Mouse (Mus musculus): Measurements from ENCODE around the gene Batf.

Batf gene

GRCm38 (mm10) chr12:85728181-85728580 is 41.7 kb downstream of the Batf start:
- no peak for DNase-seq (ENCODE audit: low spot score)

- DNase-seq (ENCODE audit: low spot score), result peak; percentile 55
These were observed 42.8 kb downstream of the Batf start for GRCm38 (mm10) chr12:85729022-85729944.

- no peak for DNase-seq (ENCODE audit: low spot score)
These were observed 43.4 kb downstream of the Batf start for GRCm38 (mm10) chr12:85729945-85730290.

GRCm38 (mm10) chr12:85736203-85736602 is 49.7 kb downstream of the Batf start:
- DNase-seq (ENCODE audit: low spot score), result no peak

DNA sequence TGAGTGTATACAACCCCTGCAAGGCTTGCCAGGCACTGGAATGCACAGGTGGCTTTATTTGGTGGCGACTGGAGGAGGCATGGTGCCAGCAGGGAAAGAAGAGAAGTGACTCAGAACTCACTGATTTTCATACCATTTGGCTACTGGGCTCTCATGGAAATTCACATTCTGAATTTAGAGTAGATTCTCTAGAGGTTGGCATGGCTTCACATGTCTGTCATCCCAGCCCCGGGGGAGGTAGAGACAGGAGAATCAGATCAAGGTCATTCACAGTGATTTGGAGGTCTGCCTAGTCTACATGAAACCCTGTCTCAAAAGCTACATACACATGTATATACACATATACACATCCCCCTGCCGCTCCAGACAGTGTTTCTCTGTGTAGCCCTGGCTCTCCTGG is 50.5 kb downstream of the Batf start:
- no peak for DNase-seq (ENCODE audit: low spot score)

DNA sequence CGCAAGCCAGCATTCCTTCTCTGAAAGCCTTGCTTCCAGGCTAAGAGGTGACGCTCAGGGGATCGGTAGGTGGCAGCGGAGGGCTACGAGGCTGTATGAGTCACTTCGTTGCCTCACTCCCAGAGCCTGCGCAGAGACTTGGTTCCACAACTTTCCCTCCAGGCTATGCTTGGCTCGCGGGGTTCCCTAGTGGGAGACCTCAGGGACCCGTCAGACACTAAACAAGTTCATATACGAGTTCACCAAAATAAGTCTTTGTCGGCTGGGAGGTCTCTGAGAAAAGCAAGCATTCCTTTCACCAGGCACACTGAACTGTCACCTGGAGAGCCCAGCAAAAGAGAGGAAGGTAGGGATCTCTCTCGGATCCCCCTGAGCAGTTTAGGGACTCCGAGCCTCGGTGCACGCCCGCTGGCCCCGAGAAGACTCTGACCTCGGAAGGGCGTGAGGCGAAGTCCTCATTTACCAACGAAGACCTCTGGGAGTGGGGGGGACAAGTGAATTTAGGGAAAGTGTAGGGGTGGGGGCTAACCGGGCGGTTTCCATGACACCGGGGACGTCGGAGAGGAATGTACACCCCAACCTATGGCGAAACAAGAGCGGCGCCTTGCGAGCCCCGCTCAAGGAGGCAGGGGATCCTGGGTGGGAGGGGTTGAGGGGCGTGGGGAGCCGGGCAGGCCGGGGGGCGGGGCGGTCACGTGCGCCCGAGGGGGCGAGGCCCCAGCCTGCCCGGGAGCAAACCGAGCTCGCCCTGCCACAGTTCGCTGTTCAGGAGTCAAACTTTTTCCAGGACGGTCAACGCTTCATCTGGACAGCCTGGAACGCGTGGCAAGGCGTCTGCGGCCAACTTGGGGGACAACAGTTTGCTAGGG is 59.6 kb downstream of the Batf start, which contains the start of gene Flvcr2:
Flvcr2 (plus strand) TSS at position 713 of the 869 bp plus-strand sequence.
- peak; percentile 83 for DNase-seq (ENCODE audit: low spot score)

GRCm38 (mm10) chr12:85746696-85747219 is 60.3 kb downstream of the Batf start:
- DNase-seq (ENCODE audit: low spot score), result no peak

DNA sequence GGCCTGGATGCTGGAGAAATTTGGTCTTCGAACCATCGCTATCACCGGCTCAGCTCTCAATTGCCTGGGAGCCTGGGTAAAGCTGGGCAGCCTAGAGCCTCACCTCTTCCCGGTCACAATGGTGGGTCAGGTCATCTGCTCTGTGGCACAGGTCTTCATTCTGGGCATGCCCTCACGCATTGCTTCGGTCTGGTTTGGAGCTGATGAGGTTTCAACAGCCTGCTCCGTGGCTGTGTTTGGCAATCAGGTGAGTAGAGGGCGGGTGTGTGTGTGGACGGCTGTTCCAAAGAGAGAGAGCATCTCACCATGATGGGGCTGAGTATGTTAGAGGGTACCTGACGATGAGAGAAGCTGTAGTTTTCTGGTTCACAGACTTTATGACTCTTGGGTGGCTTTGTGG is 60.9 kb downstream of the Batf start:
- no peak for DNase-seq (ENCODE audit: low spot score)

GRCm38 (mm10) chr12:85749861-85750260 is 63.4 kb downstream of the Batf start:
- DNase-seq (ENCODE audit: low spot score), result no peak

DNA sequence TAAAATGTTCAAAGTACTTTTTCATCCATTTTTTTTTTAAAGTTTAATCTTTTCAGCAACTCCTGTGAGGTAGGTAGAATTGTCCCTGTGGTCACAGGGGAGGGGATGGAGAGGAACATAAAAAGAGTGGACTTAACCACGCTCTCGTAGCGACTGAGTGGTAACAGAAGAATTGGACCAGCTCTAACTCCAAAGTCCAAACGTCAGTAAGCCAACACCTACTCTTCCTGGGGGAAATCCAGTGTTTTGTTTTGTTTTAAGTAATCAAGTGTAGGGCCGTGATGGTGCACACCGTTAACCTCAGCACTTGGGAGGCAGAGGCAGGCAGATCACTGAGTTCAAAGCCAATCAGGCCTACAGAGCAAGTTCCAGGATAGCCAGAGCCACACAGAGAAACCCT is 65.6 kb downstream of the Batf start:
- DNase-seq (ENCODE audit: low spot score), result no peak

DNA sequence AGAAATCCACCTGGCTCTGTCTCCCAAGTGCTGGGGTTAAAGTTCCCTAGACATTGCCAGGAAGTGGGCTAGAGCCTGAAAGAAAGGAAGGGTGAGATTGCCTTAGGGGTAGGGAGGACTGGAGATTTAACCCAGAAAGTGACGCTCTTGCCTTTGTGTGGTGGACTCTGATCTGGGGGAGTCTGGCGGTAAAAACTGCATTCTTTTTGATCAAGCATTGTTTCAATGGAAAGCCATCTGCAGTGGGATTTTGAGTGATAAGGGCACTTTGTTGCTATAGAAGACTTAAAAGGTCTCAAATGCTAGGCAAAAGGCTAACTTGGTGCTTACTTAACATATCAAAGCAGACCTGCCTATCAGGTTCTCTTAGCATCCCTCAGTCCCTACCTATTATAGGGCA is 66.8 kb downstream of the Batf start:
- DNase-seq (ENCODE audit: low spot score), result no peak

DNA sequence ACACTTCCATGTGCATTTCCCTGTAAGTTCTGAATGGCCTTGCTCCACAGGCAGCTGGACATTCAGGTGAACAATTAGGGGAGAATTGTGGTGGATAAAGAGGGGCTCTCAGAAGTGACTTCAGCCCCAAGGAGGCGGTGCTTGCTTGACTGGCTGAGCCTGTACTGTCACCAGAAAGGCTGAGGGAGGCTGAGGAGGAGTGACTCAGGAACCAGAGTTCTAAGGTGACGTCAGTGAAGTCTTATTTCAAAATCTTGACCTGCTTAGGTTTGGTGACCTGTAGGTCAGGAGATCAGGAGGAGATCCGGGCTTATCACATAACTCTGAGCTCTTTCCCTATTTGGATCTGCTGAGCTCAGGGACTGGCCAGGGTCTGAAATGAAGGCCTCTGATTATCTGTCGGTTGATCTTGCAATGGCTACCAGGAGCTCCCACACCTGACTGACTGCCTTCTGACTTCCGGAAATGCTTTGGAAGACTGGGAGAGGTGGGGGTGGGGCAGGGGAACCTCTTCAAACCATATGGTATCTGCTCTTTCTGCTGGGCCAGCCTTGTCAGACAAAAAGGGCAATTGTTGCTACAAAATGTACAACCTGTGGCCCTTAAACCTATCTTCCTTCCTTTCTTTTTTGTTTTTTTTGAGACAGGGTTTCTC is 68.3 kb downstream of the Batf start:
- DNase-seq (ENCODE audit: low spot score), result no peak

- DNase-seq (ENCODE audit: low spot score), result no peak
These were observed 70.0 kb downstream of the Batf start for GRCm38 (mm10) chr12:85756455-85756854.

DNA sequence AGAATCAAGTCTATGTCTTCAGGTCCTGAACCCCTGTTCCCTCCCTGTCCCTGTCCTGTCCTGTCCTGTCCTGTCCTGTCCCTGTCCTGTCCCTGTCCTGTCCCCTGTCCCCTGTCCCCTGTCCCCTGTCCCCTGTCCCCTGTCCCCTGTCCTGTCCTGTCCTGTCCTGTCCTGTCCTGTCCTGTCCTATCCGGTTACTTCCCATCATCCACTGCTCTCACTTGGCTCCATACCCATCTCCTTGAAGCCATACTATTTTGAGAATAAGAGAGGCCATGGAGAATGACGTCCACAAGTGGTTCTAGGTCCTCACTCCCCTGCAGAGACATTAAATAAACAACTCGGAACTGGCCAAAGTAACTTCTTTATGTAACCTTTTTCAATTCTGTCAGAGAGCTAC is 70.6 kb downstream of the Batf start:
- DNase-seq (ENCODE audit: low spot score), result no peak

Data from ovary, postnatal 36 days (tissue).